Mouse (Mus musculus) olfactory bulb, adult 2 months (tissue): ENCODE results near the gene Tmem63b. TPM values are rescaled to one million over a fixed set of nuclear protein-coding genes. Genes with fewer than 3 reads are reported as not detected.
A peak's percentile ranks its signal among the peaks of the same experiment; 100 is the strongest.

ENCODE experiments used
- H3K27ac ChIP-seq: fragments of 200-500 bp; 2 replicates; pipeline ENCODE4 v1.5.1; 2012; ENCODE audit warnings: low read depth, low read length; ENCODE audit not compliant: insufficient read depth
- H3K4me1 ChIP-seq: fragments of 200-500 bp; 2 replicates; pipeline ENCODE4 v1.6.1; 2012; ENCODE audit warnings: low read length; ENCODE audit not compliant: control insufficient read depth, insufficient read depth
- H3K4me3 ChIP-seq: fragments of 200-500 bp; 2 replicates; pipeline ENCODE4 v1.5.1; 2012; ENCODE audit warnings: mild to moderate bottlenecking, low read depth, low read length, moderate library complexity; ENCODE audit not compliant: insufficient read depth
- CTCF ChIP-seq: fragments of 200-500 bp; IDR thresholded peaks from 2 replicates; pipeline ENCODE4 v1.5.1; 2012; ENCODE audit warnings: low read depth, mild to moderate bottlenecking, low read length, moderate library complexity; ENCODE audit not compliant: insufficient read depth
- POLR2A ChIP-seq: fragments of 200-500 bp; IDR thresholded peaks from 2 replicates; pipeline ENCODE4 v1.6.1; 2012; ENCODE audit warnings: mild to moderate bottlenecking, low read depth, low read length, moderate library complexity; ENCODE audit not compliant: insufficient read depth
- WGBS: fragments of 180-500 bp; shearing (Covaris S2); methylation state at CpG from one replicate; pipeline ENCODE4 v1.1.7; 2018; 5-methylcytosine and 5-hydroxymethylcytosine counted together
- polyA plus RNA-seq: library from polyadenylated mRNA; stranded (reverse); fragments of >200 nt; gene quantifications from 2 replicates; pipeline ENCODE4 v1.2.4, GENCODE M21; 2012; ENCODE audit warnings: low replicate concordance; ENCODE audit not compliant: missing spikeins, insufficient read depth, insufficient read length

Gene Tmem63b
- polyA plus RNA-seq, 1 experiment = not detected

DNA sequence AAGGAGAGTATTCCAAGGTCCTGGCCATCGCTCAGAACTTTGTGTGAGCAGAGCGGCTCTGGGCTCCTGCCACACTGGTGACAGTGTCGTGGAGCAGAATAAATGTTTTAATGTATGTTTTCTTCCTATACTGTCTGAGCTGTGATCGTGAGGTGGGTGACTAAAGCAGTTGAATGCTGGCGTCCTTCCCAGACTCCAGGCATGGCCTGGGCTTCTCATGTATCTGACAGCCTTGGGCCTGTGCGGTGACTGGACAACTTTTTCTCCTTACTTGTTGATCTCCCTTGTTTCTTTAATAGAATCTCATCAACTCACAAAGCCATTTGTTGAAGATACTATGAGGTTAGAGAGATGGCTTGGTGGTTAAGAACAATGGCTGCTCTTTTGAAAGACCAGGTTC lies 11.7 kb upstream of the Tmem63b start:
- H3K4me3 ChIP-seq = no peak overlapping the region
- 67% methylated on average over 6 of the region's 6 CpGs for WGBS

DNA sequence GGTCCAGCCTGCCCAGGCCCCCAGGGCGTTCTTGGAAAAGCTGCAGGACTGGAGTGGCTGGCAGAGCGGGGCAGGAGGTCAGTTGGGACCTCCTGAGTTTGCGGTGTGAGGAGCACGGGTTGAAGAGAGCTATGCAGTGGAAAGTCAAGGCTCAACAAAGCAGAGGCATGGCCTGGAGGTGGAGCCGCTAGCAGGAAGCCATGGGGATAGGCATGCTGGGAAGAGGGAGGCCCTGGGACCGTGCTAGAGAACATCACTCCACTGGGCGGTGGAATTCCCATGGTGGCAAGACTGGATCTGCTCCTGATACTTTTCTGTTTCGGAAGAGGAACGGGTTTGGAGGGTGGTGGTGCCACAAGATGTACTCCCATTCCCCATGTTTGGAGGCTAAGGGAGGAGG lies 10.3 kb upstream of the Tmem63b start:
- H3K4me1 ChIP-seq = peaks cover 9% of the 10 kb centered on the region
- no peak overlapping the region for H3K4me3 ChIP-seq
- no peak overlapping the region for H3K27ac ChIP-seq
- TF ChIP-seq CTCF = no peak
- no peak for TF ChIP-seq POLR2A
- WGBS = 92% methylated on average over 9 of the region's 9 CpGs

More for the DNA sequence above, 11.7 kb upstream of the Tmem63b start:
- Histone ChIP-seq H3K4me1 (peaks cover 9% of the 10 kb centered on the region), H3K27ac (no peak overlapping the region)
- TF ChIP-seq POLR2A (no peak), CTCF (no peak)

DNA sequence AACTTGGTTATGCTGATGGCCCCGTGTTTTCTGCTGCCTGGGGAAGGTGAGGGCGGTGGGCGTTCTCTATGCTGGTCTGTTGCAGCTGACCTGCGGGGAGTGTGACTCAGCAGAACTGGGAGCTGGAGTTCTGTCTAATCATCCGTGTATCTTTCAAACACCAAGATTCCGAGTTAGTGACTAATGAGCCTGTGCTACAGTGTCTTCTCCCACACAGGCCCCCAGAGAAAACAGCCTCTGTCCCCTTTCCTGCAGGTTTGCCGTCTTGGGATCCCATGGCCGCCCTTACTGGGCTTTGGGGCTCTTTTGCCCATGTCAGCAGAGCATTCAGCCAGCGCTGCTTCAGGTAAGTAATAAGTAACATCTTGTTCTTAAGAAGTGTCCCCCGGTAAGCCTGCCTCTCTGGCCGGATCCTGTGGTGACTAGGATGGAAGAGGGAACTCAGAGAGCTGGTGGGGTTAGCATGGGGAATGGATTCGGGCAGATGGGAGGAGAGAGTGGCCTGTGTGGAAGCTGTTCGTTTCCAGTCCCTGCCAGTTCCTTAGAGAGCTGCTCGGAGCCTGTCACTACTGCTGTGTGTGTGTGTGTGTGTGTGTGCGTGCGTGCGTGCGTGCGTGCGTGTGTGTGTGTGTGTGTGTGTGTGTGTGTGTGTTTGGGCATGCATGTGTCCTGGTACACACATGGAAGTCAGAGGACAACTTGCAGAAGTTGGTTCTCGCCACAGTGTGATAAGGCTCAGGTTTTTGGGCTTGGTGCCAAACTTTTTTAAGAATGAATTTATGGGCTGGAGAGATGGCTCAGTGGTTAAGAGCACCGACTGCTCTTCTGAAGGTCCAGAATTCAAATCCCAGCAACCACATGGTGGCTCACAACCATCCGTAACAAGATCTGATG lies 8.8 kb upstream of the Tmem63b start:
- no peak overlapping the region for H3K4me3 ChIP-seq
- WGBS = 65% methylated on average over 23 of the region's 23 CpGs
- TF ChIP-seq CTCF (no peak), POLR2A (no peak)

DNA sequence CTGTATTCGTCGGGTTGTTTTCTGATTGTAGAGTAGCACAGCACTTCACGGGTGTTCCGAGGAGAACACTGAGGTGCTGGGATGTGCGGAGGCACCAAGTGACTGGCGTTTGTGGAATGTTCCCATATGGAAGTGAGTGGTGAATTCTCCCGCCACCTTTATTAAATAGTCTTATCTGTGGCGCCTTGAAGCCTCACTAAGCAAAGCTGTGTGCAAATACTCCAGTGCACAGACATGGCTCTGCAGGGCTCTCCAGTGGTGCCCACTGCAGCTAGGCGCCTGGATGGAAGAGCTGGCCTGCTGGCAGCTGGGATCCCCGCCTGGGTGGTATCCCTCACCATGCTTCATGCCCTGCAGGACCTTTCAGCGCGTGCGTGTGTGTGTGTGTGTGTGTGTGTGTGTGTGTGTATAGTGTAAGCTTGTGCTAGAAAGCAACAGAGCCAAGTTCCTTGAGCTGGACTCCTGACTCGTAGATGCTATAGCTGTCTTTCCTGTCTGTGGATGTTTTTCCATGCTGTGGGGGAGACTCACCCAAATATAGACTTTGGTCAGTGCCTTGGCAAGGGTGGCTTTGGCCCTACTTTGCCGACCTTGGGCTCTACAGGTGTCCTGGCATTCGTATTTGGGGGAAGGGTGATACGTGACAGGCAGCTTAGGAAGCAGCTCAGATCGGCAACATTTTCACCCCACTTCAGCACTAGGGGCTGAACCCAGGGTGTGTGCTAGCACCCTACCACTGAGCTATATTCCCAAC lies 7.3 kb upstream of the Tmem63b start:
- TF ChIP-seq POLR2A = no peak
- TF ChIP-seq CTCF = no peak
- H3K4me3 ChIP-seq = no peak overlapping the region
- 83% methylated on average over 18 of the region's 18 CpGs for WGBS
- peaks cover 9% of the 10 kb centered on the region for H3K4me1 ChIP-seq
- H3K27ac ChIP-seq = no peak overlapping the region

More for the DNA sequence above, 8.8 kb upstream of the Tmem63b start:
- Histone ChIP-seq H3K4me1 (peaks cover 9% of the 10 kb centered on the region), H3K27ac (no peak overlapping the region)

DNA sequence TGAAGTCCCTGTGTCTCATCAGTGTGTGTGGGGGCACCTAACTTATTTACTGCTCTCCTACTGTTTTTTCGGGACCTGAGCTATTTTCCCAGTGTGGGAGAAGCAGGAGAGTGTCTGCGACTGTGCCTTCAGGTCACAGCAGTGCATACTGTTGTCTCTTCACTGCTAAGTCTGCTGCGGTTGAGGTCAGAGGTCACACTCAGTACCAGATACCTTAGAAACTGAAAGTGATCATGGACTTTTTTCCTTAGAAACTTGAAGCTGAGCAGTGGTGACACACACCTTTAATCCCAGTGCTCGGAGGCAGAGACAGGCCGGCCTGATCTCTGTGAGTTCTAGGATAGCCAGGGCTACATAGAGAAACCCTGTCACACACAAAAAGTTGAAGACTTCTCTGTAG lies 5.5 kb upstream of the Tmem63b start:
- H3K4me3 ChIP-seq = no peak overlapping the region
- H3K4me1 ChIP-seq = peaks cover 12% of the 10 kb centered on the region
- no peak overlapping the region for H3K27ac ChIP-seq
- 89% methylated on average over 5 of the region's 5 CpGs for WGBS
- TF ChIP-seq POLR2A = no peak
- TF ChIP-seq CTCF = no peak

DNA sequence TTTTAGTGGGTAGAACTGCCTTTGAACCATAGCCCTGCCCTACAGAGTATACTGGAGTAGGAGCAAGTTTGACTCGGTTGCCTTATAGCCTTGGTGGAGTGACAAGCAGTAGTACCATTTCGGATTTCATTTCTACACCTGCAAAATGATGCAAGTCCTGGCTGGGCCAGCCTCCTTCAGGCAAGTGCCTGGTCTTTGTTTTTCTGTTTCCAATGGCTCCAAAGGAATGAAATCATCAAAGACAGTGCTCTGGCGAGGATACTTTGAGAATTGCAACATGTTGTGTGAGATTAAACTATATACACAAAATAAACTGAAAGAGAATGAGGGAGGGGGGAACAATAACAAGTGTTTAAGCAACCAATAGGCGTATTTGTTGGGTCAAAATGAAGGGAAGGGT lies 3.3 kb upstream of the Tmem63b start:
- 90% methylated on average over 4 of the region's 4 CpGs for WGBS
- Histone ChIP-seq H3K4me3 (no peak overlapping the region), H3K4me1 (peaks cover 11% of the 10 kb centered on the region), H3K27ac (no peak overlapping the region)
- TF ChIP-seq POLR2A = no peak
- TF ChIP-seq CTCF = no peak

DNA sequence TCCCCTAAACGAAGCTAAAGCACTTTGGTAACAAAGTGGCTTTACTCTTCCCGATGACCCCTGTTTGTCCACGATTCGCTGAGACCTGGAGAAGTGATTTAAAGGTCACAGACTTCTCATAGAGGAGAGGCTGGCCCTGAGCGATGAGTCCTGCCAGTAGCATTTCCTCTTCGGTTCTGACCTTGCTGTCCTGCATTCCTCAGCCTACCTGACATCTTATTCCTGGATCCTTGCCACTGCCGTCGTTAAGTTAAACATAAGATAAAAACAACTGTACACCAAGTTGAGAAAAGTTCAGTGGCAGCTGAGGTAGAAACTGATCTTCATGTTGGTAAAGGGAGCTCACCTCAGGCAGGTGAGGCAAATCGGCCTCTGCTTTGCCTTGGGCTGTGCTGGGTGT lies 2.4 kb upstream of the Tmem63b start:
- 92% methylated on average over 9 of the region's 9 CpGs for WGBS
- H3K4me3 ChIP-seq = no peak overlapping the region
- no peak overlapping the region for H3K27ac ChIP-seq
- peaks cover 14% of the 10 kb centered on the region for H3K4me1 ChIP-seq
- TF ChIP-seq POLR2A (no peak), CTCF (no peak)

DNA sequence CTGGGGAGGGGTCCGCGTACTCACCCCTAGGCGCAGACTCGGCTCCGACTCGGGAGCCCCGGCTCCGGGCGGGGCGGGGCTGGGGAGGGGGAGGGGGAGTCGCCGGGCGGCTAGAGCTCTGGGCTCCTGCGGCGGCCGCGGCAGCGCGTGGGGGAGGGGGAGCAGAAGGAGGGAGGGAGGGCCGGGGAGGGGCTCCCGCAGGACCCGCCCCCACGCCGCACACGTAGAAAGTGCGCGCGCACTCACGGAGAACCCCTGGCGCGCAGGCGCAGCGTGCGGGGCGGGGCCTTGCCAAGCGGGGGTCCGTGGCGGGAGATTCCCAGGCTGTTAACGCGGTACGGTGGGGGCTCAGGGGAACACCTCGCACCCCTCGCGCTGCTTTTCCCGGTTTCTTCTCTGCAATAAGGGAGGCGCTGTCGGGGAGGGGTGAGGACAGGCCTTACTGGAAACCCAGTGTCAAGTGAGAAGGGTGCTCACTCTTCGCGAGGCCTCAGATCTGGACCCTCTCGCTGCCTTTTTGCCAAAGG lies 549 bp downstream of the Tmem63b start, which contains the start of gene Mrpl14:
Mrpl14 (plus strand) TSS at position 230 of the 527 bp plus-strand sequence.
- H3K4me3 ChIP-seq = peak within 1 kb of the TSS; percentile 95
- peaks cover 18% of the 10 kb centered on the region for H3K4me1 ChIP-seq
- TF ChIP-seq CTCF (no peak), POLR2A (peak; percentile 64)
- WGBS = 1% methylated on average over 47 of the region's 50 CpGs
- peak within 1 kb of the TSS; percentile 75 for H3K27ac ChIP-seq
